Mouse (Mus musculus) liver, embryonic 11.5 days (tissue): Measurements from ENCODE around the gene Gm20906. TPM values are rescaled to one million over a fixed set of nuclear protein-coding genes. Genes with fewer than 3 reads are reported as not detected.
"Not testable (repeated sequence)": the region's sequence is repeated elsewhere in the genome, so short reads cannot be mapped to it uniquely, and the experiment has no call there.

Experiments
- ATAC-seq: fragments of 200-750 bp; cut with Nextera tagmentation; replicated peaks from 2 replicates; pipeline ENCODE4 v1.8.0; 2017; ENCODE audit warnings: moderate number of reproducible peaks, mild to moderate bottlenecking, moderate TSS enrichment, moderate library complexity; ENCODE audit not compliant: low FRiP score
- DNase-seq: peaks from one replicate; pipeline ENCODE4 v3.0.0-alpha.2; 2017; ENCODE audit warnings: low spot score
- H3K27ac ChIP-seq: fragments of 300-500 bp; sonication (generic); 2 replicates; pipeline ENCODE4 v1.5.1; 2014; ENCODE audit warnings: mild to moderate bottlenecking, low read depth, low read length, control low read depth
- H3K27me3 ChIP-seq: fragments of 300-500 bp; sonication (generic); replicated peaks from 2 replicates; pipeline ENCODE4 v1.6.1; 2014; ENCODE audit warnings: low read length, mixed read lengths; ENCODE audit not compliant: control insufficient read depth, insufficient read depth
- H3K36me3 ChIP-seq: fragments of 300-500 bp; sonication (generic); 2 replicates; pipeline ENCODE4 v1.6.1; 2014; ENCODE audit warnings: mild to moderate bottlenecking, low read length, moderate library complexity, mixed read lengths; ENCODE audit not compliant: control insufficient read depth, insufficient read depth
- H3K4me1 ChIP-seq: fragments of 300-500 bp; sonication (generic); replicated peaks from 2 replicates; pipeline ENCODE4 v1.6.1; 2014; ENCODE audit warnings: low read length, mixed read lengths; ENCODE audit not compliant: control insufficient read depth, insufficient read depth
- H3K4me2 ChIP-seq: fragments of 300-500 bp; sonication (generic); 2 replicates; pipeline ENCODE4 v1.6.1; 2014; ENCODE audit warnings: mild to moderate bottlenecking, control low read depth, moderate library complexity
- H3K4me3 ChIP-seq: fragments of 300-500 bp; sonication (generic); 2 replicates; pipeline ENCODE4 v1.5.1; 2014; ENCODE audit warnings: low read depth, low read length, control low read depth
- H3K9ac ChIP-seq: fragments of 300-500 bp; sonication (generic); 2 replicates; pipeline ENCODE4 v1.6.1; 2014; ENCODE audit warnings: low read depth, low read length, control low read depth
- H3K9me3 ChIP-seq: fragments of 300-500 bp; sonication (generic); 2 replicates; pipeline ENCODE4 v1.6.1; 2016; ENCODE audit warnings: low read length, inconsistent platforms, mixed read lengths; ENCODE audit not compliant: control insufficient read depth
- WGBS: fragments of 180-500 bp; shearing (Covaris S2); extraction: QIAGEN DNeasy Blood & Tissue Kit; methylation state at CpG from one replicate; pipeline ENCODE4 v1.1.7; 2014; 5-methylcytosine and 5-hydroxymethylcytosine counted together
- polyA plus RNA-seq: library from polyadenylated mRNA; unstranded; fragments of >200 nt; fragmentation: Nextera tagmentation; extraction: Ambion mirVana; gene quantifications from 2 replicates; pipeline ENCODE4 v1.2.1, GENCODE M21; 2014

The Gm20906 gene
- not detected in 2 replicates for polyA plus RNA-seq

DNA sequence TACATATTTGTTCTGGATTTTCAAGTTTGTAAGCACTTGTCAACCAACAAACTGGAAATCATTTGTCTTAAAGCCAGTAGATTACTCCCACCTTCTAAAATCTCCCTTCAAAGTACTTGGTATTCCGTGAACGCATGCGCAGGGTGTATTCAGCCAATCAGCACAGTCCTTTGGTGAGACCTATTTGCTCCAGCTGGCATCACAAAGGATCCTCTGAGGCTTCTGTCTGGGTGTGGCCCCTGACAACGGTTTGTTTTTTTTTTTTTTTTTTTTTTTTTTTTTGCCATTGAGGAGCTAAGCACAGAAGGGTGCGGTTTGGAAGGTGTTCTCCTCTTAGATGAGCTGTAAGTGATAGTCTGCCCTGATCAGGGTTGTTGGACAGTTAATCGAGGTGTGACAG is at the start of gene Gm20906:
Gene Gm20906, plus strand, starts transcription at position 301 of the 400 bp plus-strand sequence.
- H3K4me3 ChIP-seq, H3K9ac ChIP-seq, H3K4me2 ChIP-seq, ATAC-seq, H3K36me3 ChIP-seq, DNase-seq, H3K9me3 ChIP-seq, H3K4me1 ChIP-seq, H3K27me3 ChIP-seq, H3K27ac ChIP-seq: not testable (repeated sequence)
- no CpG with 5 or more reads among the region's 6 CpGs for WGBS
